Mouse (Mus musculus) cerebellum, adult 2 months (tissue): ENCODE results near the gene Unc5b. TPM values are rescaled to one million over a fixed set of nuclear protein-coding genes. Genes with fewer than 3 reads are reported as not detected.

Source experiments
- DNase-seq, 2 experiments: peaks; one replicate each; pipeline ENCODE4 v3.0.0; 2021
- H3K27ac ChIP-seq: fragments of 200-500 bp; 2 replicates; pipeline ENCODE4 v1.5.1; 2012; ENCODE audit warnings: low read length, control low read depth, inconsistent platforms; ENCODE audit not compliant: insufficient read depth
- H3K27me3 ChIP-seq: fragments of 200-500 bp; 2 replicates; pipeline ENCODE4 v1.6.1; 2012; ENCODE audit warnings: inconsistent platforms, mild to moderate bottlenecking, low read length, moderate library complexity; ENCODE audit not compliant: control insufficient read depth, insufficient read depth
- H3K4me1 ChIP-seq: fragments of 200-500 bp; 2 replicates; pipeline ENCODE4 v1.6.1; 2011; ENCODE audit warnings: low read length; ENCODE audit not compliant: control insufficient read depth, insufficient read depth
- H3K4me3 ChIP-seq: fragments of 200-500 bp; replicated peaks from 2 replicates; pipeline ENCODE3; 2011; ENCODE audit warnings: mild to moderate bottlenecking, low read depth, low read length, control low read depth; ENCODE audit not compliant: insufficient read depth
- CTCF ChIP-seq: fragments of 200-500 bp; IDR thresholded peaks from 2 replicates; pipeline ENCODE4 v1.5.1; 2011; ENCODE audit warnings: low read depth, mild to moderate bottlenecking, control low read depth, low read length, moderate library complexity, borderline replicate concordance; ENCODE audit not compliant: insufficient read depth
- POLR2A ChIP-seq: fragments of 200-500 bp; IDR thresholded peaks from 2 replicates; pipeline ENCODE4 v1.6.1; 2011; ENCODE audit warnings: low read length, control low read depth, borderline replicate concordance; ENCODE audit not compliant: insufficient read depth
- WGBS: fragments of 180-500 bp; shearing (Covaris S2); methylation state at CpG from one replicate; pipeline ENCODE4 v1.1.7; 2018; 5-methylcytosine and 5-hydroxymethylcytosine counted together
- polyA plus RNA-seq: library from polyadenylated mRNA; depleted of rRNA; stranded (reverse); fragments of >200 nt; gene quantifications from 2 replicates; pipeline ENCODE4 v1.2.3, GENCODE M21; 2012

Unc5b gene
- polyA plus RNA-seq, 1 experiment = 44.8 TPM

DNA sequence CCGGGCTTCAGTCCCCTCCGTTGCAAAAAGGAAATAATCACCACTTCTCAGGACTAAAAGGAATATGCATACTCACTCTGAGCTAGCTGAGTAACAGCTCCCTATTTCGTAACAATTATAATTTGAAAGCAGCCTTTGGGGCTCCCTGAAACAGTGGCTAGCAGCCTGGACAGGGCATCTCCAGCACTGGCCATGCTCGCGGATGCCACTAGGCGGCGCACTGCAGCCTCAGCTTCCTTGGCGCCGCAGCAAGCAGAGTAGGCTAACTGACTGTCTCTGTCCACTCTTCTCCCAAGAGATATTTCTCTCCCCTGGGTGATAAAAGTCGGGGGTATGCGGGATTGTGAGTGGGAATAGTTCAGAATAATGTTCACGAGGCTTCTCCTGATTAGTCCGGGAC lies 3.6 kb upstream of the Unc5b start:
- H3K27ac ChIP-seq = no peak overlapping the region
- no peak overlapping the region for H3K4me3 ChIP-seq
- TF ChIP-seq CTCF (peak; percentile 96), POLR2A (no peak)
- H3K27me3 ChIP-seq = no peaks in the 10 kb centered on the region
- 0 out of 2 replicates have a peak, but pooled peaks cover 2% of the 10 kb centered on the region for H3K4me1 ChIP-seq
- WGBS = 7% methylated on average over 13 of the region's 13 CpGs
- DNase-seq = peak; percentile 79 to 88

DNA sequence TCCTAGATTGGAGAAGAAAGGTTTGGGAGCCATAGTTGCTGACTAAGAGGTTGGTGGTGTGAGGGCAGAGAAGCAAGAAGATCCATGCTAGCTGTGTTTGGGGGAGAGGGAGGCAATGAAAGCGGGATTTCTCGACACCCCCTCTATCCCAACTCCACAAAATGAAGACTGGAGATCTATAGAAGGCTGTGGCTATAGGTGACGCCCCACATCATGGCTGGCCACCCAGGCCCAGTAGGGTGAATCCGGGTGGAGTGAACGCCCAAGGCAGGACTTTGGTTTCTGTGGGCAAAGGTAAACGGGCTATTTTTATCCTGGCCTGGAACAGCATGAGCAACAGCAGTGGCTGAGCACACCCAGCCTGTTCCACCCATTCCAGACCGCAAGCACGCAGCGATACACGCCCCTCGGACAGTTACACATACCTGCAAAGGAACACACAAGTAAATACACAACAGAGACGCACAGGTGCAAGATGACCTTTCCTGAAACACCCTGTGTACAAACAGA lies 1.3 kb upstream of the Unc5b start:
- 73% methylated on average over 12 of the region's 12 CpGs for WGBS
- peak in 1 of 2 experiments; percentile 20 for DNase-seq
- Histone ChIP-seq H3K4me3 (no peak overlapping the region), H3K27ac (no peak overlapping the region), H3K27me3 (no peaks in the 10 kb centered on the region), H3K4me1 (peaks cover 7% of the 10 kb centered on the region; the same call in 1 of the 2 replicates)
- TF ChIP-seq POLR2A (no peak), CTCF (no peak)

DNA sequence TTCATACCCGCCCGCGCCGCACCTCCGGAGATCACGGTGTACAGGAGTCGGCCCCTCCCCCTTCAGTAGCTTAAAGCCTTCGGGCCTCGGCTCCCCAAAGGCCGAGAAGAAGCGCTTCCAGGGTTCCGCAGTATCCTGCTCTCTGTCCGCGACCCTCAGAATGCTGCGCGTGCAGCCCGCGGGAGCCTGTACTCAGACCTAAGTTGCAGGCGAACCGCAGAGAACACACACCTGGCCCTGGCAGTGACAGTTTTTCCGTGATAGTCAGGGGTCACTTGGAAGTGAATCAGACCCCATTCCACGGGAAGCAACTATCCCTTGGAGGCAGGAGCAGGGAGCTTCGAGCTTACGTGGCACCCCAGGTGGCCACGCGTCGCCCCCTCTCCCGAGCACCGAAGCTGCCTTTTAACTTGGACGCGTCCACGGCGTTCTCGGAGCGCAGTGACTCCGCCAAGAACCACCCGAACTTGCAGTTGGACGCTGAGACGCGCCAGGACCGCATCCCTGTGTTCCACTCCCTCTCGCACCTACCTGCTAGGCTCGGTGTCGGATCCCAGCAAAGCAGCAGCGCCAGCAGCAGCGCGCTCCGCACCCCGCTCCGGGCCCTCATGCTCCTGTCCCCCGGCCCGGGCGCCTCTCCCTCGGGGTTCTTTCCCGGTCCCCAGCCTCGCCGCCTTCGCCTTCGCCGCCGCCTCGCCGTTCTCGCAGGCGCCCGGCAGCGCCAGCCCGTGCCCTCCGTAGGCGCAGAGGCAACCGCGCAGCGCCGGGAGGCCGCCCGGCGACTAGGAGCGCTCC lies 628 bp downstream of the Unc5b start:
- peak; percentile 68 to 77 for DNase-seq
- no peaks in the 10 kb centered on the region for H3K27me3 ChIP-seq
- peak overlapping the region; percentile 95 for H3K27ac ChIP-seq
- H3K4me1 ChIP-seq = peaks cover 11% of the 10 kb centered on the region; the same call in 1 of the 2 replicates
- TF ChIP-seq CTCF (no peak), POLR2A (0 out of 2 replicates have a peak, but pooled peaks have one; percentile 17)
- WGBS = 1% methylated on average over 77 of the region's 78 CpGs
- peak overlapping the region; percentile 96 for H3K4me3 ChIP-seq

DNA sequence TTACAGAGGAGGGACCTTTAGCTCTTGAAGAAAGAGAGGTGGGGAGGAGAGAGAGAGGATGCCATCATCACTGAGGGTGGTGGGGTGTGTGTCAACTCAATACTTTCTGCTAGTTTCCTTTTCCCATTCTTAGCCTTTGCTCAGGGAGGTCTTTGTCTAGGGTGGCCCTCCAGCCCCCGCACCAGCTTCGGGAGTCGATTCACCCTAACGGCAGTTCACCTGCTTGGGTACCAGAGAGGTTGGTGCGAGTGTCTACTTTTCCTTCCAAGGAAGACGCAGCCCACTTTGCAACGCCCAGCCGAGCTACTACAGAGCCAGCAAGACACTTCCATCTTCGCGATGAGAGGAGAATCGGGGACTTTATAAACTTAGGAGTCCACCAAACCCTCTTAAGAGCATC lies 1.4 kb downstream of the Unc5b start:
- peak in 1 of 2 experiments; percentile 54 for DNase-seq
- Histone ChIP-seq H3K27me3 (no peaks in the 10 kb centered on the region), H3K4me1 (peaks cover 16% of the 10 kb centered on the region; the same call in 1 of the 2 replicates), H3K27ac (peak overlapping the region; percentile 95), H3K4me3 (peak overlapping the region; percentile 96)
- no peak for TF ChIP-seq POLR2A
- TF ChIP-seq CTCF = no peak
- WGBS = 1% methylated on average over 11 of the region's 11 CpGs

DNA sequence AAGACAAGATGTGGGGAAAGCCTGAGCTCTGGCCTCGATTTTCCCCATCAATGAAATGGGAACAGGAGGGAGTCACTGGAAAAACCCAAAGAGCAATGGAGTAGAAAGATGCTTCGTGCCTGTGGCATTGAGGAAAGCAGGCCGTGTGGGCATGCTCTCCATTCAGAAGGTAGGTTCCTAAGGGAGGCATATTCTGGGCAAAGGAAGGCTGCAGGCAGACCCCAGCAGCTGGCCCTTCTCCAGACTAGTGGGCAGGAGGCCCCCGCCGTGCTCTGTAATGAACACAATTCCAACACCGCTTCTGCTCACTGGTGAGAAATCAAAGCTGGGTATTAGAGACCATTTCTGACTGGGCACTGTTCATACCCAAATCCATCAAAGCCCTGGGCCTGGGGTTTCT lies 2.3 kb downstream of the Unc5b start:
- no peaks in the 10 kb centered on the region for H3K27me3 ChIP-seq
- 9% methylated on average over 6 of the region's 6 CpGs for WGBS

DNA sequence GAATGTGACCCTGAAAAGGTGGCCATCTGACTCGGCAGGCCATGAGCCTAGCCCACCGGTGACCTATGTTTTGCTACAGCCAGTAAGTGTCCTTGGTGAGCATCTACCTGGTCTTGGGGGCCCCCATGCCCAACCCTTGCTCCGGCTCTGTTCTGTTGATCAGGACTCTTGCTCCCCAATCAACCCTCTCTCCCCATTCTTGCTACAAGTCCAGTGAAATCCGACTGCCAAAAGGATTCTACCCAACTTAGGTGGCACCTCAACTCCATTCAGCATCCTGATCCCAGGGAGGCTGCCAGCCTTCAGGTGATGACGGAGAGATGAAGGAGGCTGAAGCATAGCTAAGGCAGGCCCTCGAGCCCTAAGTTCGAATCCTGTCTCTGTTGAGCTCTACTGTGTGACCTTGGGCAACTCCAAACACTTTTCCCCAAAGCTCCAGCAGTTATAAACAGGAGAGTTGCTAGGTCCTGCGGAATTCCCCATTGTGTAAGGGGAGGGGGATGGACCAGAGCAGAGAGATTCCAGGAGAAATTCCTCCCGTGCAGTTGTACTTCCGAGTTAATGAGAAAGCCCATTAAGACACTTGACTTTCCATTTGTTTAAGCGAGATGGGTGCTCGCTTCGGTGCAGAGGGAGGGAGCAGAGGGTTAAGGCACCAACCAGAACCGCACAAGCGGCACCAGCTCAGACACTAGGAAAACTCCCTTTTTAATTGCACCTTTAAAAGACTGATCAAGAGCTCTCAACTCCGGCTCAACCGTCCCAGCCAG lies 3.3 kb downstream of the Unc5b start:
- peak overlapping the region; percentile 95 for H3K27ac ChIP-seq
- 18% methylated on average over 17 of the region's 17 CpGs for whole genome bisulfite sequencing
- peak overlapping the region; percentile 96 for H3K4me3 ChIP-seq
- peak in 1 of 2 experiments; percentile 33 for DNase-seq
- TF ChIP-seq CTCF = no peak
- TF ChIP-seq POLR2A = no peak
- peaks cover 30% of the 10 kb centered on the region for H3K4me1 ChIP-seq
- H3K27me3 ChIP-seq = no peaks in the 10 kb centered on the region

More for the DNA sequence above, 2.3 kb downstream of the Unc5b start:
- H3K4me1 ChIP-seq = peaks cover 20% of the 10 kb centered on the region; the same call in 1 of the 2 replicates
- TF ChIP-seq CTCF (no peak), POLR2A (no peak)
- H3K4me3 ChIP-seq = peak overlapping the region; percentile 96
- peak overlapping the region; percentile 95 for H3K27ac ChIP-seq
- peak in 1 of 2 experiments; percentile 49 for DNase-seq

DNA sequence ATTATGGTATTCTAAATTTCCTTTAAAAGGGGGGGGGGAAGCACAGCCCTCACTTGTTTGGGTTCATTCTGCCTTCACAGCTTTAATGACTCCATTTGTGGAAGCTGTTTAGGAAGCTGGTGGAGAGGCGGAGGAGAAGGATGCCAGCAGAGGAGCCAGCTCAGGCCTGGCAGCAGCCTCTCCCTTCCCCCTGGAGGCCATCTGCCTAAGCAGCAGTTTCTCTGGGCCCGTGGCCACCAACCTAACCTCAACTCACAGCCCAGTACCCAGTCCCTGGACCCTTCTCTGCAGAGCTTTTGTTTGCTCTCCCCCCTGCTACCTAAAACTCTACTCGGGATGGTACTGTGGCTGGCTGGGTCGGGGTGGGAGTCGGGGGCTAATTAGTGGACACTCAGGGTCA lies 4.1 kb downstream of the Unc5b start:
- WGBS = 3% methylated on average over 5 of the region's 5 CpGs
- peak overlapping the region; percentile 96 for H3K4me3 ChIP-seq
- peak overlapping the region; percentile 95 for H3K27ac ChIP-seq
- peaks cover 38% of the 10 kb centered on the region for H3K4me1 ChIP-seq
- H3K27me3 ChIP-seq = no peaks in the 10 kb centered on the region
- DNase-seq = peak; percentile 80 to 84
- TF ChIP-seq CTCF = 0 out of 2 replicates have a peak, but pooled peaks have one; percentile 27
- TF ChIP-seq POLR2A = no peak
